Mouse (Mus musculus) CH12.LX (cell line): ENCODE measurements around the gene Actr2. TPM values are rescaled to one million over a fixed set of nuclear protein-coding genes. Genes with fewer than 3 reads are reported as not detected.
A peak's percentile ranks its signal among the peaks of the same experiment; 100 is the strongest.

Source experiments
- DNase-seq: peaks from one replicate; pipeline ENCODE4 v3.0.0-alpha.2; 2013; ENCODE audit errors: extremely low read depth
- H3K27ac ChIP-seq: 2 replicates; pipeline ENCODE4 v1.5.1; 2012; ENCODE audit warnings: low read depth, mild to moderate bottlenecking, control low read depth, moderate library complexity; ENCODE audit not compliant: insufficient read depth
- H3K27me3 ChIP-seq: replicated peaks from 2 replicates; pipeline ENCODE3; 2012; ENCODE audit warnings: inconsistent platforms
- H3K36me3 ChIP-seq, 2 experiments: replicated peaks in 1 of 2; 2 replicates each; pipeline versions ENCODE3 to v1.6.1; 2012; ENCODE audit warnings: inconsistent platforms in 1 of 2, low read length in 1 of 2, mild to moderate bottlenecking in 1 of 2, mixed read lengths in 1 of 2, moderate library complexity in 1 of 2; ENCODE audit not compliant: control insufficient read depth in 1 of 2, insufficient read depth in 1 of 2
- H3K4me1 ChIP-seq, 2 experiments: 2 replicates each; pipeline ENCODE4 v1.6.1; 2012; ENCODE audit warnings: inconsistent platforms in 1 of 2, moderate library complexity in 1 of 2; ENCODE audit not compliant: insufficient read depth in 2 of 2, control insufficient read depth in 1 of 2
- H3K4me2 ChIP-seq: 2 replicates; pipeline ENCODE4 v1.6.1; 2012; ENCODE audit warnings: low read depth, mild to moderate bottlenecking, control low read depth; ENCODE audit not compliant: poor library complexity, insufficient read depth, severe bottlenecking
- H3K4me3 ChIP-seq, 3 experiments: fragments of 150-350 bp in 1 of 3; sonication (generic) in 1 of 3; replicated peaks in 1 of 3; 2 replicates each; pipeline versions ENCODE3 to v1.5.1; 2011 to 2012; ENCODE audit warnings: low read depth in 2 of 3, low read length in 2 of 3, mild to moderate bottlenecking in 2 of 3, moderate library complexity in 2 of 3, control low read depth in 1 of 3, improper control_type of control experiment in 1 of 3, inconsistent platforms in 1 of 3, mixed read lengths in 1 of 3; ENCODE audit not compliant: poor library complexity in 1 of 3
- H3K79me2 ChIP-seq: replicated peaks from 2 replicates; pipeline ENCODE4 v1.6.1; 2012; ENCODE audit warnings: mild to moderate bottlenecking, moderate library complexity; ENCODE audit not compliant: control insufficient read depth, poor library complexity, insufficient read depth, severe bottlenecking; ENCODE audit errors: extremely low read depth
- H3K9ac ChIP-seq: 2 replicates; pipeline ENCODE4 v1.6.1; 2012; ENCODE audit warnings: low read depth, mild to moderate bottlenecking, control low read depth, moderate library complexity; ENCODE audit not compliant: insufficient read depth
- H3K9me3 ChIP-seq: replicated peaks from 2 replicates; pipeline ENCODE3; 2012; ENCODE audit warnings: low read length, inconsistent platforms, mixed read lengths
- CHD2 ChIP-seq: IDR thresholded peaks from 2 replicates; pipeline ENCODE4 v1.6.1; 2011; ENCODE audit warnings: low read length, improper control_type of control experiment
- CTCF ChIP-seq, 2 experiments: IDR thresholded peaks in 1 of 2; conservative IDR thresholded peaks in 1 of 2; 2 replicates each; pipeline ENCODE4 v1.5.1; 2011 to 2012; ENCODE audit warnings: low read depth in 2 of 2, low read length in 2 of 2, improper control_type of control experiment in 1 of 2, inconsistent platforms in 1 of 2, mild to moderate bottlenecking in 1 of 2, moderate library complexity in 1 of 2
- E2F4 ChIP-seq: IDR thresholded peaks from 2 replicates; pipeline ENCODE4 v1.6.1; 2011; ENCODE audit warnings: low read depth, low read length, improper control_type of control experiment; ENCODE audit not compliant: insufficient replicate concordance
- ELF1 ChIP-seq: IDR thresholded peaks from 2 replicates; pipeline ENCODE4 v1.6.1; 2014; ENCODE audit warnings: low read depth, mild to moderate bottlenecking, inconsistent platforms, low read length, improper control_type of control experiment
- EP300 ChIP-seq: IDR thresholded peaks from 2 replicates; pipeline ENCODE4 v1.6.1; 2011; ENCODE audit warnings: low read length, improper control_type of control experiment
- JUND ChIP-seq: conservative IDR thresholded peaks from 2 replicates; pipeline ENCODE4 v1.6.1; 2011; ENCODE audit warnings: low read depth, low read length, improper control_type of control experiment
- KAT2A ChIP-seq: IDR thresholded peaks from 2 replicates; pipeline ENCODE4 v1.6.1; 2012; ENCODE audit warnings: low read length, improper control_type of control experiment, inconsistent platforms; ENCODE audit not compliant: insufficient replicate concordance
- MAFK ChIP-seq: IDR thresholded peaks from 2 replicates; pipeline ENCODE4 v1.6.1; 2011; ENCODE audit warnings: low read length, improper control_type of control experiment; ENCODE audit not compliant: insufficient replicate concordance
- MAX ChIP-seq: IDR thresholded peaks from 2 replicates; pipeline ENCODE4 v1.6.1; 2011; ENCODE audit warnings: low read length, improper control_type of control experiment
- MAZ ChIP-seq: IDR thresholded peaks from 2 replicates; pipeline ENCODE4 v1.6.1; 2012; ENCODE audit warnings: low read depth, mild to moderate bottlenecking, inconsistent platforms, low read length, improper control_type of control experiment, moderate library complexity
- MEF2A ChIP-seq: IDR thresholded peaks from 2 replicates; pipeline ENCODE4 v1.6.1; 2014; ENCODE audit warnings: low read depth, mild to moderate bottlenecking, inconsistent platforms, low read length, improper control_type of control experiment, borderline replicate concordance
- NELFE ChIP-seq: IDR thresholded peaks from 2 replicates; pipeline ENCODE4 v1.6.1; 2011; ENCODE audit warnings: low read depth, low read length, improper control_type of control experiment
- NRF1 ChIP-seq: IDR thresholded peaks from 2 replicates; pipeline ENCODE4 v1.6.1; 2014; ENCODE audit warnings: low read depth, mild to moderate bottlenecking, inconsistent platforms, low read length, improper control_type of control experiment, moderate library complexity
- POLR2A ChIP-seq: IDR thresholded peaks from 2 replicates; pipeline ENCODE4 v1.6.1; 2011; ENCODE audit warnings: low read depth, mild to moderate bottlenecking, improper control_type of control experiment, low read length
- POLR2AphosphoS2 ChIP-seq: IDR thresholded peaks from 2 replicates; pipeline ENCODE4 v1.6.1; 2011; ENCODE audit warnings: low read depth, low read length, improper control_type of control experiment
- RAD21 ChIP-seq: IDR thresholded peaks from 2 replicates; pipeline ENCODE4 v1.6.1; 2011; ENCODE audit warnings: low read depth, mild to moderate bottlenecking, low read length, improper control_type of control experiment, moderate library complexity
- RCOR1 ChIP-seq: conservative IDR thresholded peaks from 2 replicates; pipeline ENCODE4 v1.6.1; 2012; ENCODE audit warnings: low read depth, mild to moderate bottlenecking, inconsistent platforms, low read length, improper control_type of control experiment
- SIN3A ChIP-seq: IDR thresholded peaks from 2 replicates; pipeline ENCODE4 v1.6.1; 2012; ENCODE audit warnings: low read length, improper control_type of control experiment, inconsistent platforms
- SMC3 ChIP-seq: IDR thresholded peaks from 2 replicates; pipeline ENCODE4 v1.6.1; 2011; ENCODE audit warnings: low read depth, low read length, improper control_type of control experiment
- TBP ChIP-seq: conservative IDR thresholded peaks from 2 replicates; pipeline ENCODE4 v1.6.1; 2011; ENCODE audit warnings: low read depth, low read length, improper control_type of control experiment
- TCF12 ChIP-seq: IDR thresholded peaks from 2 replicates; pipeline ENCODE4 v1.6.1; 2014; ENCODE audit warnings: low read depth, mild to moderate bottlenecking, inconsistent platforms, low read length, improper control_type of control experiment
- ZC3H11A ChIP-seq: IDR thresholded peaks from 2 replicates; pipeline ENCODE4 v1.6.1; 2012; ENCODE audit warnings: low read depth, mild to moderate bottlenecking, inconsistent platforms, low read length, improper control_type of control experiment
- ZKSCAN1 ChIP-seq: IDR thresholded peaks from 2 replicates; pipeline ENCODE4 v1.6.1; 2012; ENCODE audit warnings: low read depth, inconsistent platforms, low read length, improper control_type of control experiment, borderline replicate concordance
- dilution Hi-C: fragments of 300-500 bp; cut with MboI; formaldehyde crosslinking; loops from 2 replicates; pipeline ENCODE4 v1.14.3; 2020; ENCODE audit warnings: low sequenced_read_pairs; ENCODE audit not compliant: extremely low pct_unique_long_range_greater_than_20kb, extremely low pct_ligation_motif_present
- in situ Hi-C: fragments of 300-500 bp; cut with MboI; formaldehyde crosslinking; loops from 3 replicates; pipeline ENCODE4 v1.14.3; 2019; ENCODE audit warnings: low sequenced_read_pairs, low pct_ligation_motif_present, low pct_unique_long_range_greater_than_20kb, mixed read lengths
- polyA plus RNA-seq: library from polyadenylated mRNA; unstranded; fragments of >175 nt; gene quantifications from 2 replicates; pipeline ENCODE4 v1.2.1, GENCODE M21; 2012; ENCODE audit warnings: low read depth; ENCODE audit not compliant: insufficient read length
- total RNA-seq, 2 experiments: library from RNA; depleted of rRNA; stranded (reverse); fragments of 300-350 nt in 1 of 2; fragments of >200 nt in 1 of 2; gene quantifications; 2 replicates each; pipeline ENCODE4 v1.2.3; 2012 to 2014

Gene Actr2
- total and polyA plus RNA-seq, 3 experiments: 141 to 327 (median 189) TPM

GRCm38 (mm10) chr11:20053951-20054350 is 58.8 kb downstream of the Actr2 start:
- in situ Hi-C loops: no loop called here
- Histone ChIP-seq H3K36me3 (peaks cover 26 to 40% of the 10 kb centered on the region in 2 experiments), H3K4me1 (peaks cover 0 to 19% of the 10 kb centered on the region in 2 experiments; a peak in 2 of 4 replicates), H3K9ac (no peak overlapping the region), H3K79me2 (no peaks in the 10 kb centered on the region), H3K27ac (no peak overlapping the region), H3K4me3 (no peak overlapping the region), H3K9me3 (no peaks in the 10 kb centered on the region), H3K27me3 (no peaks in the 10 kb centered on the region), H3K4me2 (no peak overlapping the region)
- TF ChIP-seq ZKSCAN1 (peak; percentile 74), RCOR1 (no peak)
- dilution Hi-C loops: no loop called here
- DNase-seq: no peak

- H3K79me2 ChIP-seq: no peaks in the 10 kb centered on the region
- no peak overlapping the region for H3K9ac ChIP-seq
- H3K27me3 ChIP-seq: no peaks in the 10 kb centered on the region
- H3K36me3 ChIP-seq: peaks cover 18 to 32% of the 10 kb centered on the region in 2 experiments
- no peak overlapping the region for H3K27ac ChIP-seq
- H3K4me3 ChIP-seq: no peak overlapping the region
- no peak overlapping the region for H3K4me2 ChIP-seq
- TF ChIP-seq RCOR1 (no peak), TBP (no peak)
- DNase-seq: no peak
- H3K4me1 ChIP-seq: peaks cover 0 to 19% of the 10 kb centered on the region in 2 experiments; a peak in 2 of 4 replicates
- dilution Hi-C loops: no loop called here
- H3K9me3 ChIP-seq: no peaks in the 10 kb centered on the region
- in situ Hi-C loops: no loop called here
Measured at GRCm38 (mm10) chr11:20052814-20053536, 59.7 kb downstream of the Actr2 start.

GRCm38 (mm10) chr11:20045586-20045985 is 67.1 kb downstream of the Actr2 start:
- Histone ChIP-seq H3K79me2 (no peaks in the 10 kb centered on the region), H3K4me3 (no peak overlapping the region), H3K9ac (no peak overlapping the region), H3K36me3 (no peaks in the 10 kb centered on the region), H3K27me3 (no peaks in the 10 kb centered on the region), H3K27ac (no peak overlapping the region), H3K9me3 (peaks cover 2% of the 10 kb centered on the region), H3K4me1 (peaks cover 17 to 38% of the 10 kb centered on the region in 2 experiments), H3K4me2 (no peak overlapping the region)
- dilution Hi-C loops (no loop called here), in situ Hi-C loops (loop anchor here (10.0 kb wide), 1 partner anchor 211 kb away; no protein-coding TSS in a partner anchor)
- no peak for DNase-seq
- TF ChIP-seq MAFK (no peak), NELFE (no peak), CHD2 (no peak), EP300 (no peak), TCF12 (no peak), MAZ (no peak), SMC3 (peak; percentile 54), RAD21 (peak; percentile 50), MEF2A (no peak), POLR2AphosphoS2 (no peak), POLR2A (no peak), CTCF (conservative IDR thresholded peaks at IDR 0.05 in 1 of 2, IDR thresholded peaks at IDR 0.05 in 1 of 2; ENCODE audit: low read depth in 2 of 2, low read length in 2 of 2) (peak; percentile 29 to 63; a peak in 3 of 4 replicates), ELF1 (no peak), SIN3A (no peak), JUND (no peak), ZC3H11A (no peak), E2F4 (no peak), NRF1 (no peak), TBP (no peak), KAT2A (no peak), MAX (no peak), RCOR1 (no peak)
